Mouse (Mus musculus) lung, postnatal 25 days (tissue): ENCODE data around the gene Mlycd.
A peak's percentile ranks its signal among the peaks of the same experiment; 100 is the strongest.

Source experiments
- DNase-seq: peaks from one replicate; pipeline ENCODE4 v3.0.0; 2022; ENCODE audit warnings: low spot score

Gene Mlycd

DNA sequence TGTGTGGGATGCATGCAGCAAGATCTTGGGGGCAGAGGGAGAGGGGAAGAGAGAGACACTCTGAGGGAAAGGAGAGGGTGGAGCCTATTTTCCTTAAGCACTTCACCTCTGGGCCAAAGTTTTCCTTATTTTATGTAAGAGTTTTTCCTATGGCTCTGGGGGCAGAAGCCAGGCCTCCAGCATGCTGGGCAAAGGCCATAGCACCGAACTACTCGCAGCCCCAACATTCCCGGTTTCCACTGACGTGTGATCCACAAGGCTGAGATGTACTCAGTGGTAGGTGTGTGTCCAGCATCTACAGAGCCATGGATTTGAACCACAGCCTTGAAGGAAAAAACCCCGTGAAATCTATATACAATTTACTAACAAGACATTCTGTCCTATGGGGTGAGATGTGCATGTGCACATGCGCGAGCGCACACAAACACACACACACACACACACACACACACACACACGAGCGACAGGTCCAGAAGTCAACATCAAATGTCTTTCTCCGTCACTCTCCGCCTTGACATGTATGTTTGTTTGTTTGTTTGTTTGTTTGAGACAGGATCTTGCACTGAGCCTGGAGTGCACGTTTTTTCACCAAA lies 39.0 kb downstream of the Mlycd start, which contains the start of gene Osgin1:
Gene Osgin1 (plus strand): TSS at position 543 of the 593 bp plus-strand sequence.
- DNase-seq, result no peak

DNA sequence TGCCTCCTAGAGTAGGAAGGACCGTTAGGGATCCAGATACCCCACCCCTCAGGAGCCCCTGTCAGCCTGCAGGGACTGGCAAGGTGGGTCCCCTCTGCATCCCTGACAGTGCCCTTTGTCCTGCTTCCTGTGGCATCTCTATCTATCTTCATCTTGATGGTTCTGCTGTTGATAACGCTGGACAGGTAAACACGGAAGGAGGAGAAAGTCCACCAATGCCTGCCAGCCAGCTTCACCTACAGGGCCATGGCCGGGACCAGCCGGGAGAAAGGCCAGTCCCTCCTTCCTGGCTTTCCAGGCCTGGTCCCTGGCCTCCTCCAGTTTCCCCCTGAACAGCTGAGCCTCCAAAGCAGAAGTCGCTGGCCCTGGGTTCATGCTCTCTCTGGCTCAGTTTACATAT lies 39.9 kb downstream of the Mlycd start:
- DNase-seq, result no peak

DNA sequence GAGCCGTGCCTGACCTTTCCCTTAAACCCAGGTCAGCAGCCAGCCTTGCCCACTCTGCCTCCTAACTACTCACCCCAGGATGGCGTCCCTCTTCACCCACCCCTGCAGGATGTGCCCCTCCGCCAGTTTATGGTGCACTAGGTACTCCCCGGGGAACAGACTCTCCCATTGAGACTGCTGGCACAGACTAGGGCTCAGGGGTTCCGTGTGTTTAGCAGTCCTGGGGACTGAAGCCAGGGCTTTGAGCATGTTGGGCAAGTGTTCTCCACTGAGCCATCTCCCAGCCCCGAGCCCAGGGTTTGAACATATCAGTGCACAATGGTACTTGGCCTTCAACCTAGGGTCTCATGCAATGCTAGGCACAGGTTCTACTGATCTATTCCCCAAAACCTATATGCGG lies 40.8 kb downstream of the Mlycd start:
- no peak for DNase-seq

DNA sequence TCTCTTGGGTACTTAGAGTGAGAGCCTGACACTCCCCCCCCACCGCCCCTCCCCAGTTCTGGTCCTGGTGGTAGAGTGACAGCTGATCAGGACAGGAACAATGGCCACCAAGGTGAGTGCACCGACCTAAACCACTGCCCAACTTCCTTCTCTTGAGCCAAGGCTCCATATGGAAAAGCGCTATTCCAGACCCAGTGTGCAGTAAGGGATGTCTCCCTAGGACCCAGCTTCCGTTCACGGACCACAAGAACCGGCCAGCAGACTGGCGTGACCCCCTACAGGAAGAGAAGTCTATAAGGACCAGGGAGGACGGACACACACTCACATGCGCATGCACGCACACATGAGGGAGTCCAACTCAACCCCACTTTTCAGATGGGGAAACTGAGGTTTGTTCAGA lies 41.7 kb downstream of the Mlycd start:
- DNase-seq, result no peak

DNA sequence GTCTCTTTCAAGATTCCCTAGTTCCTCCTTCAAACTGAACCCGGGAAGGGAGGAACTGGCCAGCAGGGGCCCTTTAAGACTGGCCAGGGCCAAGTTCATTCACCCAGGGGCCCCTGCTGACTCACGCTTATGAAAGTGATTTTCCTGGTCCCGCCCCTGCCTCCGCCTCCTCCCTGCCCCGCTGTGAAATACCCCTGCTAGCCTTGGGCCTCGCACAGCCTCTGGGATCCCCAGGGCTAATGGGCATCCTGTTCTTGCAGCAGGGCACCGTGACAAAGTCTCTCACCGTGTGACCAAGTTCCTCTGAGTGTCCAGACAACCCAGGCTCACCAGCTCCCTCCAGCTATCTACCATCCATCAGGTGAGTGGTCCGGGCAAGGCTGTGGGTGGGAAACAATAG lies 42.3 kb downstream of the Mlycd start:
- peak; percentile 92 for DNase-seq

DNA sequence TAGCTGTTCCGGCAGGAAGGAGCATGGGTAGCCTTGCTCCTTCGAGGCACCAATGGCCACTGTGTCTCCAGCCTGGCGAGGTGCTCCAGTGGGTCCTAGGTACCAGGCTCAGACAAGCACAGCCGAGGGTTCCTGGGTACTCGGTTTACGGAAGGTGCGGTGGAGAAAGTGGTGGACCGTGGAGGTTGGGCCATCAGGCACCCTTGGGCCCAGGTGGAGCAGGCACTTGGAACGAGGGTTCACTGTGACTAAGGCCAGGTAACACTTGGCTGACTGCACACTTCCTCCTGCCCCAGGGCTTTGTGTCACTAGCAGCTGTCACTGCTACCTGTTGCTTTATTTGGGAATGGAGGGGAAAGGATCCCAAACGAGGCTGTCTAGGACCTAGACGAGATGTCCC lies 42.8 kb downstream of the Mlycd start:
- DNase-seq, result peak; percentile 68

DNA sequence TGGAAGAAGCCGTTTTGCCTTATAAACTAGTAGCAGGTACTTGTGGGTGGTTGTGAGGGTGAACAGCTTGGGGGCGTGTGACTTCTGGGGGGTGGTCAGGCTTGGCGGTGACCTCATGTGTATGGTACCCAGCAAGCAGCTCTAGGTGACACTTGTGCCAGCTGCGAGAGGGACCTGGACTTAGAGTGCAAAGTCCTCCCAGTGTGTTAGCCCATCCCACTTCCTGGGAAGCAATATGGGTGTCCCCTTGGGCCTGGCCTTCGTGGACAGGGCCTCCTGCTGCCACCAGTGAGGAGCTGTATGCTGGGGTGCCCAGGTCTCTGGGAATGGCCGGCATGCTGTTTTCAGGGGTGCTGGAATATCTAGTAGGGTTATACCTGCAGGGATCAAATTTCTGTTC lies 44.2 kb downstream of the Mlycd start:
- no peak for DNase-seq

DNA sequence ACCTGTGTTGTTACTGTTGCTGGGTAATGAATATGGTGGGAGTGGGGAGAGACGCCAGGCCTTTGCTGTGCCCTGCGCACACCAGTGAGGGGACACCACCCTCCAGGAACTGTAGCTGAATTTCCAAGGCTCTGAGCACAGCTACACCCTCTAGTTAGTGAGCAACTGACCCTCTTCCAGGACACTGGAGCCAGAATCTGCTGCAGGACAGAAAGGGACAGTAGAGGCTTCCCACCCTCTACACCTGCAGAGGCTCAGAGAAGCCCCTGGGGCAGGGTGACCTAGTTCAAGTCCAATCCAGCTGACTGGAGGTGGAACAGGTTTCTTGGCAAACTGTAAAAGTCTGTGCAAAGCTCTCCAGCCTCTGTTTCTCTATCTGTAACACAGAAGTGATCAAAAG lies 44.7 kb downstream of the Mlycd start:
- DNase-seq, result no peak

DNA sequence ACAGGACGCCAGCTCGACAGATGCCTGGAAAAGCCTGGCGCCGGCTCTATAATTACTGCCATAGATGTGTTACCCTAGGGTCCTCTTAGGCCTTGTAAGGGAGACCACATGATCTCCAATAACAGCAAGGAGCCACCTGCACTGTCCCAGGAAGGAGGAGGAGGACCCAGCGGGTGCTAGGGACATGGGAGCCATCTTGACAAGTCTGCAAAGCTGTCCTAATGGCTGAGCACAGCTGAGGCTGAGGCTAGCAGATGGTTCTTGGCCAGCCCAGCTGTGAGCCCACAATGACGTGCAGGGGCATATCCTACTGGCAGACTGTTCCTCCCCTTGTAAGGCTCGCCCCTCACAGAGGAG lies 45.2 kb downstream of the Mlycd start:
- DNase-seq, result no peak

DNA sequence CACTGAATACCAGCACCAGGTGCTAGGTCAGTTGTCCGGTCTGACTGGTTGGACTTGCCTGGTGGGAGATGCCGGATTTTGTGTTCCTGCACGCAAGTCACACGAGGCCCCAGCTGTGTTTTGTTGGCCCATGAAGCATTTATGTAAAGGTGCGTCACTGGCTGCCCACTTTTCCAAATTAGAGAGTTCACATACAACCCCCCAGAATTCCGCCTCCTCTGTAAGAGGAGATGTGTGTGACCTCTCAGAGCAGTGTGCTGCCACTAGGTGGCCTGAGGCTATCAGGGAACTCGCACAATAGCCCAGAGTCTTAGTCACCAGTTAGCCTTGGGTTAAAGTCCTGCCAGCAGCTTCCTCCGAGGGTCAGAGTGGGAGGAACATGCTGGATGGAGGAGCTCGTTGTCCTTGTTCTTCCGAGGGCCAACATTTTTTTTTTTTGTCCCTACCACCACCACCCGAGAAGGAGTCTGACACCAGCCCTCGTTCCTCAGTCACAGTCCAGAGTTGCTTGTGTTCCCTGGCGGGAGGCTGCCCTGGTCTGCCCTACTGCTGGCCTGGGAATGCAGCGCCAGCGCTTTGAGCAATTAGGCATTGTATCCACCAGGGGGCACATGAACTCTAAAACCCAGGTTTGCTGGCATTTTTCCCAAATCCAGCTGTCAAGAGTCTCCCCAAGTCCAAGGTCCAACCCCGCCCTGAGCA lies 45.7 kb downstream of the Mlycd start:
- peak; percentile 87 for DNase-seq

DNA sequence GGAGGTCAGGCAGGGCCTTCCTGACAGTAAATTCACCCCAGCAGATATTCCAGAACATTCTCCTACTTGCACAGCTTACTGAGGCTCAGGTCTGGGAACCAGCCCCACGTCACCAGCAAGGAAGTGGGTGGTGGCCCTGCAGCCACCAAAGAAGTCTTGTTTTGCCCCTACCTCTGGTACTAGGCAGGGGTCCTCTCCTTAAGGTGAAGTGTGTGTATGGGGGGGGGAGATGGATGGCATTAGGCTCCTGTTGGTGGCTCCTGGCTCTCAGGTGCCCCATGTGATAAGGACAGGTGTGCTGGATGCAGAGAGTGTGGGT lies 46.2 kb downstream of the Mlycd start:
- DNase-seq, result no peak

DNA sequence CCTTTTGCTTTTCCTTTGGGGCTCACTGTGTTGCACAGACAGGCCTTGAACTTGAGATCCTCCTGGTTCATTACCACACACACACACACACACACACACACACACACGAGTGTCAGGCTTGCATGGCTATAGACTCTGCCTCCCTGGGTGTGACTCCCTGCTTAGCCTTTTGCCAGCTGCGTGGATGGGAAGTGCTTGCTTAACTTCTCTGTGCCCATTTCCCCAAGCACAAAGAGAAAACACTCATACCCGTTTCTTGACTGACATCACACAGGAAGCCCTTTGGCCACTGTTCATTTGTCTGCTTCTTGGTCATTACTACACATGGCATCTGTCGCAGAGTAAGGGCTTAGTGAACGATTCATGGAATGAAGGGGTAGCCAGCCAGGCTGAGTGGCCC lies 47.3 kb downstream of the Mlycd start:
- no peak for DNase-seq

DNA sequence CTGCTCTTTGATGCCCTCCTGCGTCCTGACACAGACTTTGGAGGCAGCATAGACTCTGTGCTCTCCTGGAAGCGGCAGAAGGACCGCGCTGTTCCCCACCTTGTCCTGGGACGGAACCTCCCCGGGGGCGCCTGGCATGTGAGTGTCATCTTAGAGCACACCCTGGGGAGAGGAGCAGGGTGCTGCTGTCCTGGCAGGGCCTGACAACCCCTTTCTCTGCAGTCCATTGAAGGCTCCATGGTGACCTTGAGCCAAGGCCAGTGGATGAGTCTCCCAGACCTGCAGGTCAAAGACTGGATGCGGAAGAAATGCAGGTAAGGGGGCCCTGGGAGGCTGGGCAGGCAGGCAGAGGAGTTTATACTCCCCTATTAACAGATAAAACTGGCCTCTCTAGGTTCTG lies 48.3 kb downstream of the Mlycd start:
- no peak for DNase-seq

DNA sequence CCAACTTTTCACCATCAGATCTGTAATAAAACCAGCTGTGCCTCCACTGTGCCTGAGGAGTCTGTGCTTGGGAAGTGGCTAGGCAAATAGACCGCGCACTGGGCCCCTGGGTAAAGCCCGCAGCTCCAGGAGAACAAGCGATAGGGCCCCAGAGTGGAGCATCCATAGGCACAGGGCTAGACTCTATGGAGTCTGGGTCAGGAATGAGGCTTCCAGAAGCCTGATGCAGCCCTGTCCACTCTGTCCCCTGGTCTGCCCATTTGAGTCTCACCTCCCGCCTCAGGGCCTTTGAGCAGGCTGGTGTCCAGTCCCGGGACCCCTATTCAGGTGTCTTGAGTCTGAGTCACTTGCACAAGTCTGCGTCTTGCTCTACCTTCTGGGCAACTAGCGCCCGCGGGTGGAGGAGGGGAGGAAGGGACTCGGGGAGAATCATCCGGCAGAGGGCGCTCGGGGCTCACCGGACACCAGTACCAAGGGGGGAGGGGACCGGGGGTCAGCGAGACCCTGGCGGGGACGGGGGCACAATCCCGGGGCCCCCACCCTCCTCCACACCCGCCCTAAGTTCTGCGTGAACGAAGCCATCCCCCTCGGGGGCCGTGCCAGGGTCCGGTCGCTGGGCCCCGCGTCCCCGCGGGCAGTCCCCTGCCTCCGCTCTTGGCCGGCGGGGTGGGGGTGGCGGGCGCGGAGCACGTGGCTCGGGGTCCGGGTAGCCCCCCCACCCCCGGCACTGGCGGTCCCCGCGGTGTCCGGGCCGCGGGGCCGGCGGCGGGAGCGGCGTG lies 51.7 kb downstream of the Mlycd start, which contains the start of gene Necab2:
Gene Necab2 (plus strand): TSS at position 509 of the 779 bp plus-strand sequence.
- peak; percentile 69 for DNase-seq

DNA sequence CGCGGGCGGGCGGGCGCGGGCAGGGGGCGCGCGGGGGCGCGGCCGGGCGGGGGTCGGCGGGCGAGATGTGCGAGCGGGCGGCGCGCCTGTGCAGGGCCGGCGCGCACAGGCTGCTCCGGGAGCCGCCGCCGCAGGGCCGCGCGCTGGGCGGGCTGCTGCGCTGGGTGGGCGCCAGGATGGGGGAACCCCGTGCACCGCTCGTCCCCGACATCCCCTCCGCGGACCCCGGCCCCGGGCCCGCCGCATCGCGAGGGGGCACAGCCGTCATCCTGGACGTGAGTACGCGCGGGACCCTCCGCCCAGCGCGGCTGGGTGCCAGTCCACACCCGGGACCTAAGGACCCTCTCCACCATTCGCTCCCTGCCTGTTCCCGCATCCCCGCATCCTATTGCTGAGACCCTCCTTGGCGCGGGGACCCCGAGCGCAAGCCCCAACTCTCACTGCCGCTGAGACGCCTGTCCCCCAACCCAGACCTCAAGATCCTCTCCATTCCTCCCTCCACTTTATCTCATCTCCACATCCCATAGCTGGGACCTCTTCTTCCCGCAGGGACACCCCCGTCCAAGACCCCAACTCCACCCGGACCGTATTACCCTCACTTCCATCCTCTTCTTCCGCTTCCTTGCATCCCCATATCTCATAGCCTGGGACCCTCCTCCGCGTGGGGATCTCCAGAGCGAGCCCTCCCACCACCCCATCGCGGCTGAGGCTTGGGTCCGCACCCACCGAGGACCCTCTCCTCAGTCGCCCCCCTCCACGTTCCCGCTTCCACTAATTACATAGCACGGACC lies 52.5 kb downstream of the Mlycd start:
- no peak for DNase-seq

DNA sequence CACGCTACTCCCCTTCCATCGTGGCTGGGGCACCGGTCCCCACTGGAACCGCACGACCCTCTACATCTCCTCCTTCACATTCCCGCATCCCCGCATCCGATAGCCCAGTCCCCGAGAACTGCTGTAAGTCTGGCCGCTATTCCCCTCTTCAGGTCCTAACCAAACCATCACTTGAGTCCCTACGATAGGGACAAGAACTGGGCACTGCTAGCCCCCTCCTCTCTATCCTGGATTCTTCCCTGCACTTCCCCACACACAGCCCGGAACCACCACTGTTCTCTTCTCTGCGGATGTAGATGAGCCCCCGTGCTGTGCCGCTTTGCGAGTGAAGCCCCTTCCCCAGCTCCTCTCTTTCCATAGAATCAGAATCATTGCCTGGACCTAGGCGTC lies 53.1 kb downstream of the Mlycd start:
- DNase-seq, result no peak

DNA sequence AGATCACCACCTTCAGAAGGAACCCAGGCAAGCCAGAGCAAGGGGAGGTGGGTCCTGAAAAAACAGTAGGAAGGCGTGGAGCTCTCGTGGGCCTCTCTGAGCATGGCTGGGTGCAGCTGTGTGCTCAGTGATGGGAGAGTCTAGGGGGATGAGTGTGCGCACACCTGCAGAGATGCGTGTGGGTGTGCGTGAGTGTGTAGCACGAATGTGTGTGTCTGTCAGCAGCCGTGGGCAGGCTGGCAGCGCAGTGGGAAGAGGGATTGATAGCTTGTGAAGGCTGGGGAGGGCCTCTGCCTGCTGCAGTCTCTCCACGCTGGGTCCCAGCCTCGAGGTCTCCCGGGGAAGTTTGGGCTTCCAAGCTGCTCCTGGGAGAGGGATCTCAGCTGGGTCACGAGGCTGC lies 54.9 kb downstream of the Mlycd start:
- no peak for DNase-seq

DNA sequence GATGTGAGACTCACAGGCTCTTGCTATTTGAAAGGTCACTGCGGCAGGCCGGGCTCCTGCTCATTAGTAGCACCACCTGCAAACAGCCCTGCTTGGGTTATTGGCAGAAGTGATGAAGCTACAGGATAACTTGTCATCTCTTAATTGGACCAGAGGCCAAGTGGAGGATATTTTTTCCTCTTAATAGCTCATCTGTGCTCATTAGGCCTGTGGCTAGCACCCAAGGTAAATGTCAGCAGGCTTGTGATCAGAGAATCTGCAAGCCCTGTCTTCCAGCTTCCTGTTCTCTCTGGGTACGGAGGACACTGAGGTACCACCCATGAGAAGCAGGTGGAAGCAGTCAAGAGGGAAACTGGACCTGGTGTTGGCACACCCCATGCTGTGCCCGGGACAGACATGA lies 56.5 kb downstream of the Mlycd start:
- no peak for DNase-seq

DNA sequence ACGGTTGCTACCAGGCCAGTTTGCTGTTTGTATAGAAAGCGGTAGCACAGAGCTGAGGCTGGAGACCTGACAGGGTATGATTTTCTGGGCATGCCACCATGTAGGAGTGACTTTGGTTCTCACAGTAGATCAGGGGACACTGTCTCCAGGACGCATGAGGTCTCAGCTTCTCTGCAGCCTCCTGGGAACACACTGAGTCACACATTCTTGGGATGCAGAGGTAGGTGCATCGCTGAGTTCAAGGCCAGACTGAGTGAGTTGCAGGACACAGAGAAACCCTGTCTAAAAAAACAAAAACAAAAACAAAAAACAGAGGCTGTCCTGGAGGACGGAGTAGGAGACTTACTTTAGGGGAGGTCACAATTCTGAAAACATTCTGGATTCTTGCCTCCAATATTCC lies 58.2 kb downstream of the Mlycd start:
- DNase-seq, result no peak

DNA sequence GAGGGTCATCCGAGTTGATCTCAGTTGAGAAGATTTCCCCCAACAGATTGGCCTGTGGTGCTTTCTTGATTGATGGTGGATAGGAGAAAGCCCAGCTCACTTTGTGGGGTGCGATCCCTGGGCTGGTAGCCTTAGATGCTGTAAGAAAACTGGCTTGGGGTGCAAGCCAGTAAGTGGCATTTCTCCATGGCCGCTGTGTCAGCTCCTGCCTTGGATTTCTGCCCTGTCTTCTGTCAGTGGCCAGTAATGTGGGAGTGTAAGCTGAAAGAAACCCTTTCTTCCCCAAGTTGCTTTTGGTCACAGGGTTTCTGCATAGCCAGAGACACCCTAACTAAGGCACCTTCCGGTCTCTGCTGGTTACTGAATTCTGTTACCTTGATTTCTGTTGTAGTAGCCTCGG lies 61.4 kb downstream of the Mlycd start:
- no peak for DNase-seq

DNA sequence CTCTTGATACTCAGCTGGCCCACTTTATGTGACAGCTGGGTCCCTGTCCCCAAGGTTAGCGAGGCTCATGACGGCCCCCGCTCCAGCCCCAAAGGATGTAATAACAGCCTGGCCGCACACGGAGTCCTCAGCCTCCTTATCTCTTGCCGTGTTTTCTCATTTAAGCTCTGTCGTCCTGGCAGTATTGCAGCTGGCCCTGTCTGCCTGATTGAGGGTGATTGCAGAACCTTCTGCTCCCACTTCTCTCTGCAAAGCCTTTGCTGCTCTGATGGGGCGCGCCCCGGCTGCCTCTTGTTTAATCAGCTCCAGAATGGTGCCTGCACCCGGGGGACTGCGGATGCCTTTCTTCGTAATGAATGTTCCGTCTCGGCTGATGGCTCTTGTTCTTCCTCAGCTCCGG lies 65.0 kb downstream of the Mlycd start:
- no peak for DNase-seq
